Mouse (Mus musculus): ENCODE data around the gene Fam240b. TPM values are rescaled to one million over a fixed set of nuclear protein-coding genes. Genes with fewer than 3 reads are reported as not detected.

Fam240b gene
- total RNA-seq, 2 experiments from 2014 or later, result not detected

DNA sequence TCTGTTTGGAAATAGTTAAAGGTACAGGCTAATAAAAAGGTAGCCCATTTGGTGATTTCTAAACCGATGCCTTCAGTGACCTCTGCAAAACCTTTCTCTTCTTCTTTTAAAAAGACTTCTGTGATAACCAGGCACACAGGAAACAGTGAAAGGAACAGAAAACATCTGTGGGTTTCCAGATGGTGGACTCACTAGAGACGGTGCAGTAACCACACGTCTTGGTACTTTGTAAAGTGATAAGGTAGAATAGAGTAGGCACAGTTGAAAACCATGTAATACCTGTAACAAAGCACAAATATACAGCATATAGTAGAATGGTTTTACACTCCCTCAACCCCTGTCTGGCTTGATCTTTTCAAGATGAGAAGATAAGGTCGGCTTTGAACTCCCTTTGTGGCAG is 57.0 kb downstream of the Fam240b start:
- DNase-seq (ENCODE audit: low spot score in 2 of 2), result no peak

DNA sequence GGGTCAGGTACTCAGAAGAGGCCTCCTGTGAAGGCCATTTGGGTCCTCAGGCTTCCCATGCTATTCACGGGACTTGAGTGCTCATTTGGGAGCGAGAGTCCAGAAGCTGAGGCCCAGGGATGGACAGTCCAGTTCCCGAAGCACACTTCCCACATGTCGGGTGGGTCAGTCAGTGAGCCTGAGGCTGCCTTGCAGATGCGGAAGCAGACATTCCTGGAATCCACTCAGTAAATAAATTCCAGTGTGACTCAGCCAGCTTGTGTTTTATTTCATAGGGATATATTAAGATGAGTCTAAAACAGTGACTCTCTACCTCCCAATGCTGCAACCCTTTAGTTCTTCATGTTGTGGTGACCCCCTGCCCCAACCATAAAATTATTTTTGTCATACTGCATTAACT is 58.1 kb downstream of the Fam240b start:
- no peak for DNase-seq (ENCODE audit: low spot score in 2 of 2)

DNA sequence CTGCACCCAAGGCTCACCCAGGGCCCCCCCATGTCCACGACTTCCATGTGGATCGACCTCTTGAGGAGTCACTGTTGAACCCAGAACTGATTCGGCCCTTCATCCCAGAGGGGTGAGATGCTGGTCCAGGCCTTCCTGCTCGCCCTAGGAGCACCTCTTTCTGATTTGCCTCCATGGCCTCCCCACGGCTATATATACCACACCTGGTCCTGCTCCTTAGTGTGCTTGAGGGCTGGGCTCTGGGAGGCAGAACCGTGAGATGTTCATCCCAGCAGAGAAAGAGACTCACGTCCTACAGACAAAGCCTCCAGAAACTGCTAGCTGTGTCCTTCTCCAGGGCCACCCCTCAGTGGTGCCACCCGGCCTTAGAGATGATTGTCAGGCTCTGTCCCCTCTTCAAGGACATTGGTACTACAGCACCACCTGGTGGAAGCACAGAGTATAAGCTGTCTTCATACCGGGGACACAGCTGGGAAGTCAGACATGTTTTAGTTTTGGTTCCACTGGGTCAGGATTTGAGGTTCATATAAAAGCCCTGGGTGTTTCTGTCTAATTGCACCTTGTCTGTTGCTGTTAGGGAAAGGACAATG is 58.6 kb downstream of the Fam240b start:
- peak in 1 of 2 experiments; percentile 55 for DNase-seq (ENCODE audit: low spot score in 2 of 2)

DNA sequence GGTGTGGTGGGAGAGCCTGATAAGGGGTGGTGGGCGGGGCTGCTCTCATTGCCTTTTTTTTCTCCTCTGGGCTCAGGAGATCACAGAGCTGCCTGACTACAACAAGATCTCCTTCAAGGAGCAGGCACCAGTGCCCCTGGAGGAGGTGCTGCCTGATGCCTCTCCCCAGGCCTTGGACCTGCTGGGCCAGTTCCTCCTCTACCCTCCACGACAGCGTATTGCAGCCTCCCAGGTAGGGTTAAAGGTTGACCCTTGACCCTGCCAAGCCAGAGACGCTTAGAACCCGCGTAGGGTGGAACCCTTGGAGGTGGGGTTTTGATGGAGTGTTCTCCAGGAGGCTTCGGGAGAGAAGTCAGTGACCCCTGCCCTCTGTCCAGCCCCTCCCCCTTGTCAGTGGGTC is 59.8 kb downstream of the Fam240b start:
- no peak for DNase-seq (ENCODE audit: low spot score in 2 of 2)

- peak; percentile 48 to 73 for DNase-seq (ENCODE audit: low spot score in 2 of 2)
Measured at GRCm38 (mm10) chr13:64432017-64432995, 65.3 kb downstream of the Fam240b start, which contains the start of gene Cdk20. Cdk20 (plus strand) TSS chr13:64432314.

Other genes with a start within 250 kb of the Fam240b start
- 10 to 100 TPM; 11.0 to 11.5 TPM for gene Cdc14b, start 222.5 kb downstream of the Fam240b start, total RNA-seq (2021)
- 10 to 100 TPM; 42.7 to 43.8 TPM for gene Aaed1, start 185.1 kb downstream of the Fam240b start, total RNA-seq (2021)
- 100 to 1,000 TPM; 275 to 276 TPM for gene Ctsl, start 126.9 kb downstream of the Fam240b start, total RNA-seq (2021)
- 1 to 10 TPM; 4.5 to 5.2 TPM for gene Cdk20, start 65.5 kb downstream of the Fam240b start, total RNA-seq (2021)